Mouse (Mus musculus) cerebellum, postnatal 4 days (tissue): ENCODE data around the gene Cxcr6.

ENCODE experiments used
- DNase-seq, 2 experiments: peaks; one replicate each; pipeline ENCODE4 v3.0.0; 2022; ENCODE audit warnings: low spot score in 2 of 2, mixed read lengths in 1 of 2

Cxcr6 gene

GRCm38 (mm10) chr9:123818601-123819000, 12.3 kb downstream of the Cxcr6 start:
- DNase-seq = no peak

GRCm38 (mm10) chr9:123826631-123827030, 20.4 kb downstream of the Cxcr6 start:
- DNase-seq = no peak

DNA sequence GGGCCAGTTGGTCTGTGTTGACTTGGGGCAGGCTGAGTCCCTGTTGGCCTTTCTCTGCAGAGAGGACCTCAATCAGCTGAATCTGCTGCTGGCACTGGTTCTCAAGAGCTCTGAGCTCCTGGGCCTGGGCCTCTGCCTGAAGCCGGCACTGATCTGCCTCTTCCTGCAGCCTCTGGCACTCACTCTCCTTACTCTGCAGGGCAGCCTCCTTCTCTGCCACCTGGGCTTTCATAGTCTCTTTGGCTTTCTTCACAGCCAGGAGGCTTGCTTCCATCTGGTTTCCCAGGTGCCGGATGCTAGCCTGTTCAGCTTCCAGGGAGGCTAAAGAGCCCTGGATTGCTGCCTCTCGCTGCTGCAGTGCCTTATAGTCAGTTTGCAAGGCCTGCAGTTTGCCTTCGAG, 22.6 kb downstream of the Cxcr6 start:
- DNase-seq = no peak

DNA sequence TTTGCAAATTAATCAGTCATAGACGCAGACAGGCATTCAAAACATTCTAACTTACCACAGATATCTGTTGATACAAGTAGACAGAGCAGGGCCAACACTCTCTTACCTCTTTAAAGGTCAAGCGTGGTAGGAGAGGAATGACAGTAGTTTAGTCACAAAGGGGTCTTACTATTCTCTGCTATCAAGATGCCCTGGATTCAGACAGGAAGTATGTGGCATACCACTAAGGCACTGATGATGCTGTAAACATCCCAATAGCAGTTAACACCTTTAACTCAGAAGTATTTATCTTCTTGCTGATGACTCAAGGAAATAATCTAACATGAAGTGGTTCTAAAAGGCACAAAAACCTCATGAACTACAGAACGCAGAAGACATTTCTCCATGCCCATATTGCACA, 29.6 kb downstream of the Cxcr6 start:
- DNase-seq = no peak

GRCm38 (mm10) chr9:123840243-123840642, 34.0 kb downstream of the Cxcr6 start:
- DNase-seq = no peak

GRCm38 (mm10) chr9:123844468-123844867, 38.2 kb downstream of the Cxcr6 start:
- no peak for DNase-seq

GRCm38 (mm10) chr9:123845120-123845519, 38.8 kb downstream of the Cxcr6 start:
- DNase-seq = no peak

- no peak for DNase-seq
Observed at GRCm38 (mm10) chr9:123846490-123846889, 40.2 kb downstream of the Cxcr6 start.

GRCm38 (mm10) chr9:123849976-123850695, 43.9 kb downstream of the Cxcr6 start:
- no peak for DNase-seq

DNA sequence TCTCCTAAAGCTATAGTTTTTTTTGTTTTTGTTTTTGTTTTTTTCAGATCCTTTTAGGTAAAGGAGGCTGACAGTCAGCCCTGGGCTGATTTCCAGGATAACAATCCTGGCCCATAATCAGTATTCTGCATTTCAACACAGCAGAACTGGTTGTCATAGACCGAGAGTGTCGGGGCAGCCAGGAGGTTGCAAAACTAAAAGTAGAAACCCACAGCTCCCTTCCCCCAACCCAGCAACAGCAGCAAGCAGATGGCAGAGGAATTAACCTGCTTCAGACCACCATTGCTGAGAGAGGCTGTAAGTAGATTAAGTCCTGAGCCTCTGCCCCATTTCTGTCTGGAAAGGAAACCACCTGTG, 44.4 kb downstream of the Cxcr6 start:
- DNase-seq = no peak

GRCm38 (mm10) chr9:123851062-123851712, 44.9 kb downstream of the Cxcr6 start:
- DNase-seq = peak in 1 of 2 experiments; percentile 20

GRCm38 (mm10) chr9:123851713-123852448, 45.6 kb downstream of the Cxcr6 start, which contains the start of gene Fyco1:
TSS of gene Fyco1 (minus strand) at chr9:123851899.
- DNase-seq = peak; percentile 75 to 91

GRCm38 (mm10) chr9:123852449-123853390, 46.4 kb downstream of the Cxcr6 start:
- DNase-seq = no peak

GRCm38 (mm10) chr9:123856836-123857235, 50.6 kb downstream of the Cxcr6 start:
- no peak for DNase-seq
